Mouse (Mus musculus) heart, embryonic 10.5 days (tissue): Measurements from ENCODE around the gene Szrd1. TPM values are rescaled to one million over a fixed set of nuclear protein-coding genes. Genes with fewer than 3 reads are reported as not detected.

Experiments
- DNase-seq: peaks from one replicate; pipeline ENCODE4 v3.0.0-alpha.2; 2017; ENCODE audit warnings: low spot score
- H3K27ac ChIP-seq: fragments of 300-500 bp; sonication (generic); 2 replicates; pipeline ENCODE4 v1.5.1; 2016; ENCODE audit warnings: mild to moderate bottlenecking
- H3K27me3 ChIP-seq: fragments of 300-500 bp; sonication (generic); 2 replicates; pipeline ENCODE4 v1.6.1; 2016; ENCODE audit warnings: mild to moderate bottlenecking; ENCODE audit not compliant: poor library complexity, insufficient read depth, severe bottlenecking
- H3K36me3 ChIP-seq: fragments of 300-500 bp; sonication (generic); 2 replicates; pipeline ENCODE4 v1.6.1; 2016; ENCODE audit warnings: mild to moderate bottlenecking, moderate library complexity
- H3K4me1 ChIP-seq: fragments of 300-500 bp; sonication (generic); 2 replicates; pipeline ENCODE4 v1.6.1; 2016; ENCODE audit warnings: mild to moderate bottlenecking
- H3K4me3 ChIP-seq: fragments of 300-500 bp; sonication (generic); 2 replicates; pipeline ENCODE4 v1.5.1; 2016; ENCODE audit warnings: mild to moderate bottlenecking, moderate library complexity
- H3K9me3 ChIP-seq: fragments of 300-500 bp; sonication (generic); 2 replicates; pipeline ENCODE4 v1.6.1; 2016; ENCODE audit warnings: mild to moderate bottlenecking, moderate library complexity
- WGBS: fragments of 180-500 bp; shearing (Covaris S2); methylation state at CpG from one replicate; pipeline ENCODE4 v1.1.7; 2016; 5-methylcytosine and 5-hydroxymethylcytosine counted together
- polyA plus RNA-seq: library from polyadenylated mRNA; unstranded; fragments of >200 nt; fragmentation: Nextera tagmentation; extraction: Ambion mirVana; gene quantifications from 2 replicates; pipeline ENCODE4 v1.2.1, GENCODE M21; 2016

Gene Szrd1
- polyA plus RNA-seq, 1 experiment from 2014 or later, result 39.0 TPM

GRCm38 (mm10) chr4:141098935-141099334 lies 40.6 kb downstream of the Szrd1 start:
- H3K4me3 ChIP-seq, result no peak overlapping the region
- no peak for DNase-seq
- H3K36me3 ChIP-seq, result no peaks in the 10 kb centered on the region
- H3K27ac ChIP-seq, result no peak overlapping the region
- peaks cover 22% of the 10 kb centered on the region; the same call in 1 of the 2 replicates for H3K4me1 ChIP-seq
- H3K27me3 ChIP-seq, result no peaks in the 10 kb centered on the region
- no peaks in the 10 kb centered on the region for H3K9me3 ChIP-seq
- WGBS, result 50% methylated on average over 4 of the region's 4 CpGs

- Histone ChIP-seq H3K27ac (no peak overlapping the region), H3K27me3 (peaks cover 7% of the 10 kb centered on the region; the same call in 1 of the 2 replicates), H3K36me3 (no peaks in the 10 kb centered on the region), H3K4me3 (no peak overlapping the region), H3K9me3 (no peaks in the 10 kb centered on the region), H3K4me1 (peaks cover 22% of the 10 kb centered on the region; the same call in 1 of the 2 replicates)
- peak; percentile 75 for DNase-seq
- 24% methylated on average over 9 of the region's 9 CpGs for WGBS
These were observed 42.9 kb downstream of the Szrd1 start for GRCm38 (mm10) chr4:141096710-141097109.

- peaks cover 7% of the 10 kb centered on the region; the same call in 1 of the 2 replicates for H3K27me3 ChIP-seq
- DNase-seq, result no peak
- H3K27ac ChIP-seq, result no peak overlapping the region
- no peaks in the 10 kb centered on the region for H3K9me3 ChIP-seq
- WGBS, result 72% methylated on average over 10 of the region's 10 CpGs
- no peak overlapping the region for H3K4me3 ChIP-seq
- peaks cover 20% of the 10 kb centered on the region; the same call in 1 of the 2 replicates for H3K4me1 ChIP-seq
- H3K36me3 ChIP-seq, result no peaks in the 10 kb centered on the region
These were observed 44.6 kb downstream of the Szrd1 start for GRCm38 (mm10) chr4:141095016-141095415.

GRCm38 (mm10) chr4:141088714-141089113 lies 50.9 kb downstream of the Szrd1 start:
- 70% methylated on average over 9 of the region's 9 CpGs for WGBS
- no peak for DNase-seq
- H3K27ac ChIP-seq, result no peak overlapping the region
- no peaks in the 10 kb centered on the region; the same call in 1 of the 2 replicates for H3K4me1 ChIP-seq
- H3K36me3 ChIP-seq, result no peaks in the 10 kb centered on the region
- no peaks in the 10 kb centered on the region for H3K9me3 ChIP-seq
- H3K4me3 ChIP-seq, result no peak overlapping the region
- H3K27me3 ChIP-seq, result peaks cover 7% of the 10 kb centered on the region; the same call in 1 of the 2 replicates

GRCm38 (mm10) chr4:141088033-141088432 lies 51.5 kb downstream of the Szrd1 start, which contains the start of gene Spata21:
Gene Spata21 (plus strand): TSS chr4:141088333.
- no peak within 1 kb of the TSS for H3K4me3 ChIP-seq
- H3K36me3 ChIP-seq, result no peaks in the 10 kb centered on the region
- peaks cover 7% of the 10 kb centered on the region; the same call in 1 of the 2 replicates for H3K27me3 ChIP-seq
- H3K4me1 ChIP-seq, result no peaks in the 10 kb centered on the region; the same call in 1 of the 2 replicates
- no peaks in the 10 kb centered on the region for H3K9me3 ChIP-seq
- no peak within 1 kb of the TSS for H3K27ac ChIP-seq
- 75% methylated on average over 6 of the region's 6 CpGs for WGBS
- no peak for DNase-seq

- Histone ChIP-seq H3K27me3 (0 out of 2 replicates have a peak, but pooled peaks cover 2% of the 10 kb centered on the region), H3K36me3 (no peaks in the 10 kb centered on the region), H3K9me3 (no peaks in the 10 kb centered on the region), H3K27ac (no peak overlapping the region), H3K4me1 (no peaks in the 10 kb centered on the region; the same call in 1 of the 2 replicates), H3K4me3 (no peak overlapping the region)
- DNase-seq, result no peak
- 54% methylated on average over 10 of the region's 10 CpGs for WGBS
These were observed 52.7 kb downstream of the Szrd1 start for GRCm38 (mm10) chr4:141086862-141087261.

GRCm38 (mm10) chr4:141078510-141079137 lies 61.0 kb downstream of the Szrd1 start:
- H3K36me3 ChIP-seq, result peaks cover 13% of the 10 kb centered on the region
- peaks cover 23% of the 10 kb centered on the region for H3K4me1 ChIP-seq
- peak overlapping the region; percentile 87; the same call in 1 of the 2 replicates for H3K27ac ChIP-seq
- no peaks in the 10 kb centered on the region for H3K9me3 ChIP-seq
- 72% methylated on average over 18 of the region's 18 CpGs for WGBS
- no peak for DNase-seq
- H3K27me3 ChIP-seq, result no peaks in the 10 kb centered on the region
- H3K4me3 ChIP-seq, result peak overlapping the region; percentile 95

- Histone ChIP-seq H3K27me3 (no peaks in the 10 kb centered on the region), H3K36me3 (peaks cover 20% of the 10 kb centered on the region), H3K27ac (peak within 1 kb of the TSS; percentile 87), H3K9me3 (no peaks in the 10 kb centered on the region), H3K4me1 (peaks cover 30% of the 10 kb centered on the region), H3K4me3 (peak within 1 kb of the TSS; percentile 95)
- under 1% methylated on average over 67 of the region's 67 CpGs for WGBS
- DNase-seq, result peak; percentile 98
These were observed 61.7 kb downstream of the Szrd1 start, which contains the start of gene Necap2 for GRCm38 (mm10) chr4:141077681-141078509. Gene Necap2 (minus strand): TSS chr4:141078357.

- no peaks in the 10 kb centered on the region for H3K9me3 ChIP-seq
- peaks cover 33% of the 10 kb centered on the region for H3K4me1 ChIP-seq
- DNase-seq, result no peak
- peaks cover 30% of the 10 kb centered on the region for H3K36me3 ChIP-seq
- H3K27me3 ChIP-seq, result no peaks in the 10 kb centered on the region
- WGBS, result 70% methylated on average over 17 of the region's 17 CpGs
- H3K4me3 ChIP-seq, result peak overlapping the region; percentile 95
- peak overlapping the region; percentile 87; the same call in 1 of the 2 replicates for H3K27ac ChIP-seq
These were observed 62.6 kb downstream of the Szrd1 start for GRCm38 (mm10) chr4:141076761-141077506.

GRCm38 (mm10) chr4:141074109-141074508 lies 65.5 kb downstream of the Szrd1 start:
- no peak overlapping the region for H3K4me3 ChIP-seq
- H3K4me1 ChIP-seq, result peaks cover 42% of the 10 kb centered on the region
- peak overlapping the region; percentile 25; the same call in 1 of the 2 replicates for H3K27ac ChIP-seq

GRCm38 (mm10) chr4:141073661-141074060 lies 65.9 kb downstream of the Szrd1 start:
- H3K4me1 ChIP-seq, result peaks cover 46% of the 10 kb centered on the region
- H3K27ac ChIP-seq, result peak overlapping the region; percentile 25; the same call in 1 of the 2 replicates
- no peak overlapping the region for H3K4me3 ChIP-seq
- H3K9me3 ChIP-seq, result no peaks in the 10 kb centered on the region
- DNase-seq, result no peak
- 84% methylated on average over 9 of the region's 9 CpGs for whole genome bisulfite sequencing
- H3K36me3 ChIP-seq, result peaks cover 63% of the 10 kb centered on the region
- no peaks in the 10 kb centered on the region for H3K27me3 ChIP-seq

More at GRCm38 (mm10) chr4:141074109-141074508, 65.5 kb downstream of the Szrd1 start:
- peaks cover 58% of the 10 kb centered on the region for H3K36me3 ChIP-seq
- DNase-seq, result no peak
- 82% methylated on average over 4 of the region's 4 CpGs for WGBS
- H3K27me3 ChIP-seq, result no peaks in the 10 kb centered on the region
- no peaks in the 10 kb centered on the region for H3K9me3 ChIP-seq

GRCm38 (mm10) chr4:141072502-141072901 lies 67.1 kb downstream of the Szrd1 start:
- H3K27me3 ChIP-seq, result no peaks in the 10 kb centered on the region
- 87% methylated on average over 11 of the region's 11 CpGs for WGBS
- H3K4me3 ChIP-seq, result no peak overlapping the region
- peaks cover 74% of the 10 kb centered on the region for H3K36me3 ChIP-seq
- peaks cover 51% of the 10 kb centered on the region for H3K4me1 ChIP-seq
- no peaks in the 10 kb centered on the region for H3K9me3 ChIP-seq
- H3K27ac ChIP-seq, result no peak overlapping the region
- DNase-seq, result no peak
